In the genomic region with DNA sequence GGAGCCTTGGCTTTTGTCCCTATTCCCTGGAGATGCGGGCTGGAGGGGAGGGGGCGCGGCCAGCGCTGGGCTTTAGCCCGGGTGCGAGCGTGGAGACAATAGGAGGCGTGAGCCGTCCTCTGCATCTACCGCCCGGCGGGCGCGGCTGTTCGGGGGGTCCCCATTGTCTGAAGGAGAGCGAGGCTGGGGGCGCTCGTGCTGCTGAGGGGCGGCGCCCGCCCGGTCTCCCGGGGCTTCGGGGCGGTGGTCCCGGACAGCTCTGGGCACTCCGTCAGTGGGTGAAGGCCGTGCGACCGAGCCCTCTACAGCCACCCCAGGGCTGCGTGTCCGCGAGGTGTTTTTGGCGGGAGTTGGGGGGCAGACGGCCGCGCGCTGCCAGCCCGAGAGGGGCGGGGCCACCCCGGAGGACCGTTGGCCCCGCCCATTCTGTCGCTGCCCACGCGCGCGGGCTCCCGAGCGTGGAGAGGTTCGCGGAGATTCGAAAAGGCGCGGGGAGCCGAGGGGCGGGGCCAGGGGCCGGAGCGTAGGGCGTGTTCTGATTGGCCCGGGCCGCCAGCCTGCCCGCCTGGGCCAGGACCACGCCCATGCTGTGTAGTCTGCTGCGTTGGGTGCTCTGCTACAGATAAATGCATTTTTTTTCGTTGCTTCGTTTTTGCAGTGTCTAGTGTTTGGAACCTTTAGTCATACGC, we compare ENCODE assay signal across 8 mouse cellular contexts. TPM values are rescaled to one million over a fixed set of nuclear protein-coding genes. Genes with fewer than 3 reads are reported as not detected.
DNase-seq lines count a peak whose midpoint lies in the region; TF ChIP-seq lines count a peak whose summit lies in the region.

No protein-coding gene starts in this region.

- H3K27me3 ChIP-seq in megakaryocyte, embryonic 14.5 days (replicated peaks) = peaks cover 2% of the 10 kb centered on the region

- H3K4me1 ChIP-seq in megakaryocyte, embryonic 14.5 days = peaks cover 37% of the 10 kb centered on the region

- peaks cover 25% of the 10 kb centered on the region for H3K36me3 ChIP-seq in megakaryocyte, embryonic 14.5 days (replicated peaks; ENCODE audit: low read length)

- TF ChIP-seq CTCF in gastrocnemius, adult 2 months (IDR thresholded peaks at IDR 0.05) = no peak

- intact Hi-C loops in gastrocnemius, adult 2 months (cut with DNase I) = loop anchor here (2.0 kb wide), 1 partner anchor 72 kb away; the partner anchor contains the start of gene Pafah2

- H3K4me3 ChIP-seq in gastrocnemius, adult 2 months = peak overlapping the region; percentile 83
- H3K4me3 ChIP-seq in megakaryocyte, embryonic 14.5 days (replicated peaks) = peak overlapping the region; percentile 92

- peak overlapping the region; percentile 78 for H3K27ac ChIP-seq in gastrocnemius, adult 2 months

- H3K9me3 ChIP-seq in megakaryocyte, embryonic 14.5 days = peaks cover under 1% of the 10 kb centered on the region

- DNase-seq in WW6 (ENCODE audit: low read depth, low spot score) = peak; percentile 71
- peak; percentile 94 to 98 for DNase-seq in cerebellum, postnatal 4 days (ENCODE audit: low spot score in 2 of 2)
- peak; percentile 95 for DNase-seq in gastrocnemius, adult 2 months
- peak; percentile 54 for DNase-seq in hindlimb bud, embryonic 11.5 days (ENCODE audit: extremely low spot score, low read depth, low spot score)
- peak; percentile 87 to 94 for DNase-seq in left cerebral cortex, adult 8-10 months (ENCODE audit: low spot score in 2 of 2)
- DNase-seq in right cerebral cortex, postnatal 10 days (ENCODE audit: low spot score in 2 of 2) = peak; percentile 95 to 97
- peak; percentile 94 for DNase-seq in urinary bladder, postnatal 25 days (ENCODE audit: low spot score)

RNA-seq across cellular contexts. Expression of gene Stmn1, which starts 0.6 kb away (rescaled TPM):
- total RNA-seq in gastrocnemius, adult 2 months (2021) = 1 to 10 TPM; 3.0 to 3.8 TPM
- 1,000 to 10,000 TPM in 1 of 4 experiments, 100 to 1,000 TPM in 3; 935 to 1,017 (median 942) TPM for total RNA-seq in left cerebral cortex, adult 8-10 months (2022)
- polyA plus RNA-seq in megakaryocyte, embryonic 14.5 days (2012; ENCODE audit: insufficient read depth, low replicate concordance) = 7.4 and 115 TPM in 2 replicates

RNA-seq across cellular contexts. Expression of gene Paqr7, which starts 27.8 kb away (rescaled TPM):
- 1 to 10 TPM; 1.7 to 2.3 TPM for total RNA-seq in gastrocnemius, adult 2 months (2021)
- 10 to 100 TPM; 58.1 to 64.3 (median 61.1) TPM for total RNA-seq in left cerebral cortex, adult 8-10 months (2022)
- 41.9 and 45.9 TPM in 2 replicates for polyA plus RNA-seq in megakaryocyte, embryonic 14.5 days (2012; ENCODE audit: insufficient read depth, low replicate concordance)

RNA-seq across cellular contexts. Expression of gene Aunip, which starts 42.1 kb away (rescaled TPM):
- total RNA-seq in gastrocnemius, adult 2 months (2021) = not detected
- under 1 TPM; 0.25 to 0.60 (median 0.34) TPM for total RNA-seq in left cerebral cortex, adult 8-10 months (2022)
- 0.54 TPM in 1 of 2 replicates, not detected in the other for polyA plus RNA-seq in megakaryocyte, embryonic 14.5 days (2012; ENCODE audit: insufficient read depth, low replicate concordance)

Comparison
In these comparisons a context has a peak if more than half of its experiments do, and no peak if none do; other contexts are left out.
1. Peak in every context shown above with its lines: DNase-seq, H3K4me3 ChIP-seq and H3K27ac ChIP-seq.
2. RNA of gene Stmn1, which starts 0.6 kb away (total RNA-seq): 935 to 1,017 TPM in left cerebral cortex, adult 8-10 months; 3.0 to 3.8 TPM in gastrocnemius, adult 2 months; every median in the first group is over 100 times any median in the second.
3. RNA of gene Paqr7, which starts 27.8 kb away (total RNA-seq): 58.1 to 64.3 TPM in left cerebral cortex, adult 8-10 months; 1.7 to 2.3 TPM in gastrocnemius, adult 2 months; every median in the first group is over 10 times any median in the second.